Mouse (Mus musculus) midbrain, embryonic 16.5 days (tissue): ENCODE results near the gene Hoxc11. TPM values are rescaled to one million over a fixed set of nuclear protein-coding genes. Genes with fewer than 3 reads are reported as not detected.

Source experiments
- ATAC-seq: fragments of 200-750 bp; cut with Nextera tagmentation; 2 replicates; pipeline ENCODE4 v1.8.0; 2017; ENCODE audit warnings: moderate TSS enrichment
- H3K27ac ChIP-seq: fragments of 300-500 bp; sonication (generic); 2 replicates; pipeline ENCODE4 v1.5.1; 2014; ENCODE audit warnings: mild to moderate bottlenecking, low read length, mixed read lengths
- H3K27me3 ChIP-seq: fragments of 300-500 bp; sonication (generic); 2 replicates; pipeline ENCODE4 v1.6.1; 2014; ENCODE audit warnings: low read depth, low read length, mixed read lengths; ENCODE audit not compliant: control insufficient read depth, insufficient read depth
- H3K36me3 ChIP-seq: fragments of 300-500 bp; sonication (generic); 2 replicates; pipeline ENCODE4 v1.6.1; 2014; ENCODE audit warnings: mild to moderate bottlenecking, low read length, moderate library complexity, mixed read lengths; ENCODE audit not compliant: control insufficient read depth, insufficient read depth
- H3K4me1 ChIP-seq: fragments of 300-500 bp; sonication (generic); 2 replicates; pipeline ENCODE4 v1.6.1; 2014; ENCODE audit warnings: mild to moderate bottlenecking, low read length, mixed read lengths; ENCODE audit not compliant: control insufficient read depth, insufficient read depth
- H3K4me2 ChIP-seq: fragments of 300-500 bp; sonication (generic); 2 replicates; pipeline ENCODE4 v1.6.1; 2014; ENCODE audit warnings: mild to moderate bottlenecking, low read length, mixed read lengths
- H3K4me3 ChIP-seq: fragments of 300-500 bp; sonication (generic); 2 replicates; pipeline ENCODE4 v1.5.1; 2014; ENCODE audit warnings: low read depth, mild to moderate bottlenecking, low read length, moderate library complexity, mixed read lengths
- H3K9ac ChIP-seq: fragments of 300-500 bp; sonication (generic); 2 replicates; pipeline ENCODE4 v1.6.1; 2014; ENCODE audit warnings: low read depth, low read length, mixed read lengths
- H3K9me3 ChIP-seq: fragments of 300-500 bp; sonication (generic); replicated peaks from 2 replicates; pipeline ENCODE4 v1.6.1; 2014; ENCODE audit warnings: mild to moderate bottlenecking, low read length, mixed read lengths; ENCODE audit not compliant: control insufficient read depth, poor library complexity, severe bottlenecking
- WGBS: fragments of 180-500 bp; shearing (Covaris S2); extraction: QIAGEN DNeasy Blood & Tissue Kit; methylation state at CpG from one replicate; pipeline ENCODE4 v1.1.7; 2014; 5-methylcytosine and 5-hydroxymethylcytosine counted together
- polyA plus RNA-seq: library from polyadenylated mRNA; unstranded; fragments of >200 nt; fragmentation: Nextera tagmentation; extraction: Ambion mirVana; gene quantifications from 2 replicates; pipeline ENCODE4 v1.2.1, GENCODE M21; 2015

Hoxc11 gene
- polyA plus RNA-seq, 1 experiment from 2014 or later: not detected

DNA sequence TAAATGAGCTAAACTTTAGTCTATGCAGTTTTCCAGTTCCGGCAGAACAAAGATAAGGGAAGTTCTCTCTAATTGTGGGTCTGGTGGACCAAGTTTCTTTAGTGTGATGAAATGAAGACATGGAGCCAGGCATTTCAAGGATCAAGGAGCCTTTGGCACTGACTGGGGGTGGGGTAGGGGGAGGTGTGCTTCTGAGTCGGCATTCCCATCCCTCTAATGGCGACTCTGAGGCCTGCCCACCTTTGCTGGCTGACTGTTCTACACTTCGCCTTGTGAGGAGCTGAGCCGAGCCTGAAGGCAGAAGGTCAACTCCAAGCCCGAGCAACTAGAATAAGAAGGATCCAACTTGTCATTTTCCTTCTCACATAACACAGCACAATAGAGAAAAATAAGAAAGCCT lies 7.5 kb downstream of the Hoxc11 start:
- no peak overlapping the region for H3K9ac ChIP-seq
- H3K4me1 ChIP-seq: peaks cover 2% of the 10 kb centered on the region; the same call in 1 of the 2 replicates
- peaks cover 88% of the 10 kb centered on the region for H3K27me3 ChIP-seq
- no peaks in the 10 kb centered on the region for H3K36me3 ChIP-seq
- no peaks in the 10 kb centered on the region for H3K9me3 ChIP-seq
- H3K27ac ChIP-seq: no peak overlapping the region
- no peak overlapping the region for H3K4me3 ChIP-seq
- no peak overlapping the region for H3K4me2 ChIP-seq
- no peak for ATAC-seq
- WGBS: 6% methylated on average over 6 of the region's 6 CpGs

DNA sequence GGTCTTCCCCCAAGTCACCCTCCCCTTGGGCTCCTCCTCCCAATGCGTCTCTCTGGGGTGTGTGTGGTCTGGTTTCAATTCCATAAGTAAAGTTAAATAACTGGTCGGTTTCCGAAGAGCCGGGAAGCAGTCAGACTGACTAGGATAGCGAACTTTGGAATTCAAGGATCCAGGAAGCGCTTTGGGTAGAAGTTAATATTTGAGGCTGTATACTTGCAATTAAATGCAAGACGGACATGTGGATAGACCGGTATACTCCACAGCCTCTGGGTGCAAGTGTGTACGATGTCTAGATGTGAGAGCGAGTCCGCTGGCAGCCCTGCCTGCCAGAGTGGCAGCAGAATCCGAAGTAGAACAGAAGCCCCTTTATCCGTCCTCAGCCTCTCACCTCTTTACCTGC lies 8.3 kb downstream of the Hoxc11 start:
- H3K27me3 ChIP-seq: peaks cover 88% of the 10 kb centered on the region
- no peak overlapping the region for H3K4me3 ChIP-seq
- no peak overlapping the region for H3K4me2 ChIP-seq
- no peak overlapping the region for H3K9ac ChIP-seq
- no peak for ATAC-seq
- WGBS: 2% methylated on average over 13 of the region's 13 CpGs
- peaks cover 3% of the 10 kb centered on the region; the same call in 1 of the 2 replicates for H3K4me1 ChIP-seq
- H3K36me3 ChIP-seq: no peaks in the 10 kb centered on the region
- no peak overlapping the region for H3K27ac ChIP-seq
- no peaks in the 10 kb centered on the region for H3K9me3 ChIP-seq

DNA sequence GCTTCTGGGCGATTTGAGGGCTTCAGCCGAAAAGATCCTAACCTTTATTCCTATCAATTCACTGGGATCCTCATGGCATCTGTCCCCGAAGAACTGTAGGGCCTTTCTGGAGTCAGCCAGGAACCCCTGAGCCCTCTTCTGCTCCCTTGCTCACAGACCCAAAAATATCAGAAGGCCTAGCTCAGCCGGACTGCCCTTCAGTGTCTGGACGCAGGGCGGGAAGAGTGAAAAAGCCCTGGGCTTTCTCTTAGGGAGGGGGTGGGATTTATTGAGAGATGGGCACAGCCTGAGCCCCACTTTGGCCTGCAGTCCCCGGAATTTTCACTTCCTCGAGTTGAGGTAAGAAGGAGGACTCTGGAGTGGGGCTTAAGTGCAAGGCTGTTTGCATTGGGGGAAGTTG lies 9.0 kb downstream of the Hoxc11 start:
- peaks cover 3% of the 10 kb centered on the region; the same call in 1 of the 2 replicates for H3K4me1 ChIP-seq
- WGBS: 1% methylated on average over 8 of the region's 8 CpGs
- no peaks in the 10 kb centered on the region for H3K36me3 ChIP-seq
- H3K27me3 ChIP-seq: peaks cover 87% of the 10 kb centered on the region
- H3K4me3 ChIP-seq: no peak overlapping the region
- H3K9me3 ChIP-seq: no peaks in the 10 kb centered on the region
- no peak overlapping the region for H3K27ac ChIP-seq
- H3K4me2 ChIP-seq: no peak overlapping the region
- no peak for ATAC-seq
- no peak overlapping the region for H3K9ac ChIP-seq

- WGBS: 2% methylated on average over 28 of the region's 28 CpGs
- H3K27ac ChIP-seq: no peak overlapping the region
- H3K9ac ChIP-seq: no peak overlapping the region
- H3K4me3 ChIP-seq: no peak overlapping the region
- ATAC-seq: no peak
- H3K9me3 ChIP-seq: no peaks in the 10 kb centered on the region
- no peak overlapping the region for H3K4me2 ChIP-seq
- peaks cover 87% of the 10 kb centered on the region for H3K27me3 ChIP-seq
- peaks cover 3% of the 10 kb centered on the region; the same call in 1 of the 2 replicates for H3K4me1 ChIP-seq
- no peaks in the 10 kb centered on the region for H3K36me3 ChIP-seq
Observed at GRCm38 (mm10) chr15:102963671-102964640, 9.7 kb downstream of the Hoxc11 start.

GRCm38 (mm10) chr15:102965003-102965891 lies 11.0 kb downstream of the Hoxc11 start:
- H3K27me3 ChIP-seq: peaks cover 90% of the 10 kb centered on the region
- H3K27ac ChIP-seq: no peak overlapping the region
- no peak for ATAC-seq
- H3K36me3 ChIP-seq: no peaks in the 10 kb centered on the region
- 3% methylated on average over 26 of the region's 26 CpGs for WGBS
- no peaks in the 10 kb centered on the region for H3K9me3 ChIP-seq
- H3K9ac ChIP-seq: no peak overlapping the region
- no peak overlapping the region for H3K4me3 ChIP-seq
- H3K4me1 ChIP-seq: peaks cover 3% of the 10 kb centered on the region; the same call in 1 of the 2 replicates
- no peak overlapping the region for H3K4me2 ChIP-seq

DNA sequence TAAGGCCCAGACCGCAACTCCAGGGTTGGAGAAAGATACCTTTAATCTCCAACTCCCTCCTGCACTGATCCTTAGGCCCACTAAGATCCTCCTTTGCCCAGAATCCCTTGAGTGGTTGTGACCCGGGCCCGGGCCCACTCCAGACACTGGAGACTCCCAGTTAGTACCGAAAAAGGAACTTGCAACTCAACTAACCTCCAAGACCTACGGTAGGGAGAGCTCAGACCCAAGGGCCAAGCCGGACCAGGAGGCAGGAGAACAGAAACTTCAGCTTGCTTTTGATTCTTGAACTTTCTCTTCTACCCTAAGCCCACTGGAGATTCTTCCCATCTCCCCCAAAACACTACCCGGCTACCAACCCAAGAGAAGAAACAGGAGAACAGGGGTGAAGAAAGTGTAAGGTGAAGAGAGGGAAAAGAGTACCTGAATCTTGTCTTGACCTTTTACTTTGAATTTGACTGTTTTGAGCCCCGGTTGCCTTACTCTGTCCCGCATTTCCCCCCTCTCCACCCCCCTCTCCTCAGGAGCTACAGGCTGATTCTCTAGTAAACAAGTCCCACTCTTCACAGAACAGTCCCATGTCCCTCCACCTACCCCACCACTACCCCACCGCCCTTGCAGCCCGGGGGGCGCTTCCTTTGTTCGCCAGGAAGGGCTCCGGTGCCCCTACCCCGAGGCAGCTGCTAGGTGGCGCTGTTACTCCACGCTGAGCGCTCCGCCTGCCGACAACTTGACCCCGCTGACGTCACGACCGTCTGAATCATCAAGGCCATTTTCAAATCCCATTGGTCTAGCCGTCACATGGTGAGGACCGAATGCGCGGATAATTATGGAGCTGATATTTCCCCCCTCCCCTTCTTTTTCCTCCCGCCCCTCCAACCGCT lies 11.9 kb downstream of the Hoxc11 start:
- no peak overlapping the region for H3K4me2 ChIP-seq
- no peak overlapping the region for H3K9ac ChIP-seq
- H3K27ac ChIP-seq: no peak overlapping the region
- 3% methylated on average over 30 of the region's 30 CpGs for whole genome bisulfite sequencing
- no peaks in the 10 kb centered on the region for H3K36me3 ChIP-seq
- H3K27me3 ChIP-seq: peaks cover 91% of the 10 kb centered on the region
- peaks cover 3% of the 10 kb centered on the region; the same call in 1 of the 2 replicates for H3K4me1 ChIP-seq
- no peak overlapping the region for H3K4me3 ChIP-seq
- no peak for ATAC-seq
- H3K9me3 ChIP-seq: no peaks in the 10 kb centered on the region

GRCm38 (mm10) chr15:102966776-102967311 lies 12.6 kb downstream of the Hoxc11 start, which contains the start of gene Hoxc10:
TSS of gene Hoxc10 (plus strand) at chr15:102966796.
- no peak within 1 kb of the TSS for H3K9ac ChIP-seq
- no peak within 1 kb of the TSS for H3K27ac ChIP-seq
- no peak within 1 kb of the TSS for H3K4me2 ChIP-seq
- no peaks in the 10 kb centered on the region for H3K36me3 ChIP-seq
- WGBS: 4% methylated on average over 27 of the region's 27 CpGs
- ATAC-seq: no peak
- peaks cover 89% of the 10 kb centered on the region for H3K27me3 ChIP-seq
- H3K9me3 ChIP-seq: no peaks in the 10 kb centered on the region
- no peak within 1 kb of the TSS for H3K4me3 ChIP-seq
- H3K4me1 ChIP-seq: peaks cover 3% of the 10 kb centered on the region; the same call in 1 of the 2 replicates

DNA sequence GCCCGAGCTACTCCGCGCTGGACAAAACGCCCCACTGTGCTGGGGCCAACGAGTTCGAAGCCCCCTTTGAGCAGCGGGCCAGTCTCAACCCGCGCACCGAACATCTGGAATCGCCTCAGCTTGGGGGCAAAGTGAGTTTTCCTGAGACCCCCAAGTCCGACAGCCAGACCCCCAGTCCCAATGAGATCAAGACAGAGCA lies 13.0 kb downstream of the Hoxc11 start, which contains the start of gene Hoxc5:
Gene Hoxc5, plus strand, starts transcription at position 132 of the 199 bp plus-strand sequence.
- Histone ChIP-seq H3K27me3 (peaks cover 91% of the 10 kb centered on the region), H3K36me3 (no peaks in the 10 kb centered on the region), H3K4me3 (no peak within 1 kb of the TSS), H3K4me2 (no peak within 1 kb of the TSS), H3K27ac (no peak within 1 kb of the TSS), H3K9ac (no peak within 1 kb of the TSS), H3K4me1 (peaks cover 3% of the 10 kb centered on the region; the same call in 1 of the 2 replicates), H3K9me3 (no peaks in the 10 kb centered on the region)
- ATAC-seq: no peak
- 4% methylated on average over 12 of the region's 12 CpGs for WGBS
